Mouse (Mus musculus) limb, embryonic 11.5 days (tissue): ENCODE data around the gene Gng2. TPM values are rescaled to one million over a fixed set of nuclear protein-coding genes. Genes with fewer than 3 reads are reported as not detected.

Source experiments
- ATAC-seq: fragments of 200-750 bp; cut with Nextera tagmentation; 2 replicates; pipeline ENCODE4 v1.8.0; 2017; ENCODE audit warnings: low read depth; ENCODE audit not compliant: insufficient number of reproducible peaks, low FRiP score, low TSS enrichment
- DNase-seq: peaks from one replicate; pipeline ENCODE4 v3.0.0-alpha.2; 2015; ENCODE audit warnings: low spot score
- H3K27ac ChIP-seq: fragments of 300-500 bp; sonication (generic); replicated peaks from 2 replicates; pipeline ENCODE4 v1.5.1; 2014; ENCODE audit warnings: low read depth, mild to moderate bottlenecking, low read length
- H3K27me3 ChIP-seq: fragments of 300-500 bp; sonication (generic); 2 replicates; pipeline ENCODE4 v1.6.1; 2014; ENCODE audit warnings: mild to moderate bottlenecking, low read length, mixed read lengths; ENCODE audit not compliant: control insufficient read depth, insufficient read depth
- H3K36me3 ChIP-seq: fragments of 300-500 bp; sonication (generic); 2 replicates; pipeline ENCODE4 v1.6.1; 2014; ENCODE audit warnings: mild to moderate bottlenecking, low read length, moderate library complexity, mixed read lengths; ENCODE audit not compliant: control insufficient read depth, insufficient read depth
- H3K4me1 ChIP-seq: fragments of 300-500 bp; sonication (generic); 2 replicates; pipeline ENCODE4 v1.6.1; 2014; ENCODE audit warnings: low read length, mixed read lengths; ENCODE audit not compliant: control insufficient read depth, insufficient read depth
- H3K4me2 ChIP-seq: fragments of 300-500 bp; sonication (generic); 2 replicates; pipeline ENCODE4 v1.6.1; 2014; ENCODE audit warnings: low read depth, mild to moderate bottlenecking, moderate library complexity; ENCODE audit not compliant: severe bottlenecking
- H3K4me3 ChIP-seq: fragments of 300-500 bp; sonication (generic); 2 replicates; pipeline ENCODE4 v1.5.1; 2014; ENCODE audit warnings: low read depth, low read length
- H3K9ac ChIP-seq: fragments of 300-500 bp; sonication (generic); 2 replicates; pipeline ENCODE4 v1.6.1; 2014; ENCODE audit warnings: mild to moderate bottlenecking, low read length
- H3K9me3 ChIP-seq: fragments of 300-500 bp; sonication (generic); 2 replicates; pipeline ENCODE4 v1.6.1; 2016; ENCODE audit warnings: low read length; ENCODE audit not compliant: control insufficient read depth
- WGBS: fragments of 180-500 bp; shearing (Covaris S2); extraction: QIAGEN DNeasy Blood & Tissue Kit; methylation state at CpG from one replicate; pipeline ENCODE4 v1.1.7; 2014; 5-methylcytosine and 5-hydroxymethylcytosine counted together
- polyA plus RNA-seq: library from polyadenylated mRNA; unstranded; fragments of >200 nt; fragmentation: Nextera tagmentation; extraction: Ambion mirVana; gene quantifications from 2 replicates; pipeline ENCODE4 v1.2.1, GENCODE M21; 2014

The Gng2 gene
- polyA plus RNA-seq, 1 experiment from 2014 or later: 73.9 TPM

DNA sequence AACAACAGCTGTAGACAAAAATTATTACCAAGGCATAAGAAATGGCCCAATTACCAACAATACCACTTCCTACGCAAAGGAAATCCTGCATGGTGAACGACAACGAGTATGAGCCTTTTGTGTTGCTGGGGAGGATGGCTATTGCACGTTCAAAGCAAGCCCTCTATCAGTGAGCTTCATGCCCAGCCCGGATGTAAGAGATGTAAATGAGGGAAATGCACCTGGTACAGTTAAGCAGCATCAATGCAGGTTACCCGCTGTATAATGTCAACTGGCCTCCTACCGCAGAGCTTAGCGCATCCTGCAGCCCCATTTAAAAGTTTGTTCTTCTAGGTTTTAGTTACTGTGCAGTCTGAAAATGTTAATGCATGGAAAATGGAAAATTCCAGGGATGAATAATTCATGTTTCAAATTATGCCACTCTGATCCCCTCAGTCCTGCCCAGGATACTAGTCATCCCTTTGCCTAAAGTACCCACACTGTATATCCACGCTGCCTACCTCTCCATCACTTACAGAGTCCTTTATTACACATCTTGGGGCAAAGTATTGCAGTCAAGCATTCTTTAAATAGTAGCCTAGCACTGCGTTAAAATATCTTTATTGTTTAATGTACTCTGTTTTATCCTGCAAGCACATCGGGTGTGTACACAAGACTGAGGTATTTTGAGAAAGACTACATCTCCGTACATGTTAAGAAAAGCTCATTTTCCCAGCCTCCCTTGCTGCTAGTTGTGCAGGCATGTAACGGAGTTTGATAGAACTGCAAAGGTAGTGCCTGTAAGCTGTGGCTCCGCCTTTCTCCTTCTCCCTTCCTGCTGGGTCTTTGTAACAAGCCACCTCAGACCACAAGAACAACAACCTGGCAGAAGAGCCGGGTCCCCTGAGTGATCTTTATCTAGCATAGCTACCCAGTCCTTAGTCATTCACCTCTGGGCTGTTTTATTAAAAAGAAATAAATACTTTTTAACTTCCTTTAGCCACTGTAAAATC lies 15.2 kb downstream of the Gng2 start:
- 74% methylated on average over 15 of the region's 15 CpGs for WGBS

DNA sequence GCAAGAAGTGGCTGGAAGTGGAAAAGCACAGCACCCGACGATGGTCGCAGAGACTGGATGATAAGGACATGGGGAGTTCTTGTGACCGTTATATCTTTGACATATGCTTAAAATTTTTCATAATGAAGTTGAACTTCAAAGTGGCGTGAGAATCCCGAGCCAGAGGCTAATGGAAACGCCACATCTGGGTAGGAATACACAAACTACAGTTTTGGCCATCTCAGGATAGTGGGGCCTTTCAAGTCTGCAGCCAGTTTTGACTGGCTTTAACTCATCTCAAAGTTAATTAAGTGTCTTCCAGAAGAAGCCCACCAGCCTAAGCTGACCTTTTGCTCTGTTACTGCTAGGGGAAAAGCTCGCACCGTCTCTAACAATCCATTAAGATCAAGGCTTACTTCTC lies 17.6 kb downstream of the Gng2 start:
- H3K4me1 ChIP-seq: no peaks in the 10 kb centered on the region
- H3K27me3 ChIP-seq: no peaks in the 10 kb centered on the region
- no peak overlapping the region for H3K9ac ChIP-seq
- no peak for DNase-seq
- no peak overlapping the region for H3K4me3 ChIP-seq
- ATAC-seq: no peak
- WGBS: 37% methylated on average over 9 of the region's 9 CpGs
- H3K36me3 ChIP-seq: no peaks in the 10 kb centered on the region
- no peaks in the 10 kb centered on the region for H3K9me3 ChIP-seq
- H3K27ac ChIP-seq: no peak overlapping the region
- no peak overlapping the region for H3K4me2 ChIP-seq

More for the DNA sequence above, 15.2 kb downstream of the Gng2 start:
- Histone ChIP-seq H3K9me3 (no peaks in the 10 kb centered on the region), H3K27ac (no peak overlapping the region), H3K36me3 (no peaks in the 10 kb centered on the region), H3K27me3 (no peaks in the 10 kb centered on the region), H3K4me1 (no peaks in the 10 kb centered on the region), H3K4me3 (no peak overlapping the region), H3K4me2 (no peak overlapping the region), H3K9ac (no peak overlapping the region)
- ATAC-seq (no peak), DNase-seq (no peak)

DNA sequence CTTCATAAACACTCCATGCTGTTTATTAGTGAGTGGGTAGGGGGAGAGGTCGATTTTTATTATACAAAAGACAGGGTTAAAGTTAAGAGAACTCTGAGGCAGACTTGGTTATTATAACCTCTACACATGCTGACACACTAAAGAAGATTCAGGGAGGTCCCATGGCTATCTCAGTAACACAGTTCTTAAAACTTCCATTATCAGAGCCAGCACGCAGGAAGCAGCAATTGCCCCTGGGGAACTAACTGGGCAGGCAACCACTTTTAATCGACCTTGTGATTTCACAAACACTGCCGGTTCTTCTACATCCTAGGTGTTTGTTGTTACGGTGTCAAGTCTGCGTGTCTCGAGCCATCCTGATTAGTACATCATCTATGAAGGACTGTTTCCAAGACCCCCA lies 22.4 kb downstream of the Gng2 start:
- Histone ChIP-seq H3K27ac (no peak overlapping the region), H3K4me2 (no peak overlapping the region)
- no peak for DNase-seq

DNA sequence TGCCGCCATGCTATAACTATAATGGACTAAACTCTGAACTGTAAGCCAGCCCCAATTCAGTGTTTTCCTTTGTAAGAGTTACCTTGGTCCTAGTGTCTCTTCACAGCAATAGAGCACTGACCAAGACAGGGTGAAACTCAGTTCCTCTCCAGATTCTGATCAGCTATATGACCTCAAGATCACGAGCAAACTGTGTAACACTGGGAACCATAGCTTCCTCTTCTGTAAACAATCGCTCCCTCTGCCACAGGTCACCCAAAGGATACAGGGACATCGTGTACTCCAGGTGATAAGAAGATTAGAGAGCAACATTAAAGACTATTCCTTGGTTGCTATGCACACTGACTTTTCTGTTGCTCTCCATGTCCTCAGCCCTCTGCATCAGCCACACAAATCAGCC lies 26.6 kb downstream of the Gng2 start:
- no peak for ATAC-seq
- no peaks in the 10 kb centered on the region for H3K36me3 ChIP-seq
- H3K4me2 ChIP-seq: no peak overlapping the region
- no peak for DNase-seq
- no peak overlapping the region for H3K9ac ChIP-seq
- no peaks in the 10 kb centered on the region for H3K9me3 ChIP-seq
- no peak overlapping the region for H3K27ac ChIP-seq
- no peak overlapping the region for H3K4me3 ChIP-seq
- no peaks in the 10 kb centered on the region for H3K27me3 ChIP-seq
- 89% methylated on average over 4 of the region's 4 CpGs for WGBS
- no peaks in the 10 kb centered on the region for H3K4me1 ChIP-seq

More for the DNA sequence above, 22.4 kb downstream of the Gng2 start:
- WGBS: 91% methylated on average over 7 of the region's 7 CpGs
- Histone ChIP-seq H3K9ac (no peak overlapping the region), H3K9me3 (no peaks in the 10 kb centered on the region), H3K4me1 (no peaks in the 10 kb centered on the region), H3K4me3 (no peak overlapping the region), H3K27me3 (no peaks in the 10 kb centered on the region), H3K36me3 (no peaks in the 10 kb centered on the region)
- ATAC-seq: no peak

DNA sequence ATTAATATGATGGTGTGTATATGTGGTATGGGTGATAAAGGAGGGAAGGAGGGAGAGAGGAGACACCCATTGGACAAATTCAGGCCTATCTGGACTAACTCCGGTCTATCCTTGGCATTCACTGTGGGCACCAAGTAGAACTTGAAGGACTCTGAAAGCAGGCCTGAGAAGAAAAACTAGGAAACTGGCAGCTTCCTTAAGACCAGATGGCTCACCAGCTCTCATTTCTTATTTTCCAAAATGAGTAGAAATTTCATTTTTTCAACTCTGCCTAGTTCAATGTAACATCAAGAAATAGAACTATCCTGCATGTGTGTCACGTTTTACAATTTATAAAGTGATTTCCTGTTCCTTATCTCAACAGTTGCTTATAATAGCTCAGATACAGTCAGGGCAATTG lies 28.0 kb downstream of the Gng2 start:
- no peak overlapping the region for H3K4me2 ChIP-seq
- H3K27me3 ChIP-seq: no peaks in the 10 kb centered on the region
- no peaks in the 10 kb centered on the region for H3K36me3 ChIP-seq
- H3K9ac ChIP-seq: no peak overlapping the region
- H3K9me3 ChIP-seq: no peaks in the 10 kb centered on the region
- H3K4me3 ChIP-seq: no peak overlapping the region
- no peak for DNase-seq
- WGBS: 90% methylated on average over 2 of the region's 2 CpGs
- H3K4me1 ChIP-seq: no peaks in the 10 kb centered on the region
- no peak overlapping the region for H3K27ac ChIP-seq
- no peak for ATAC-seq

DNA sequence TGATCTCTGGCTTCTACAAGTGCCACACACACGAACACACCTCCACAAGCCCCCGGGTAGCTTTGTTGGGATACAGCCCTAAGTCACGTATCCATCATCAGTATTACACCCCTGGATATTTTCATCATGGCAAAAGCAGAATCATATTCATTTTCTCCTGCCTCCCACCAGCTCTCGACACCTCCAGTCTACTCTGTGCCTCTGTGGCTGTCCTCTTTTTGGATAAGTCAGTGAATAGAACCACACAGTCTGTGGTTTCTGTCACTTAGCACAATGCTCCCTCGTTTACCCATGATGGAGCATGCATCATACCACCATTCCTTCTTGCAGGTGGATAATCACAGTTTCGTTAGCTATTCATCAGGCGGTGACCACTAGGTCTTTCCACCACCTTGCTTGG lies 31.2 kb downstream of the Gng2 start:
- Histone ChIP-seq H3K27ac (no peak overlapping the region), H3K36me3 (no peaks in the 10 kb centered on the region), H3K4me2 (no peak overlapping the region), H3K27me3 (no peaks in the 10 kb centered on the region), H3K9ac (no peak overlapping the region), H3K9me3 (no peaks in the 10 kb centered on the region), H3K4me1 (no peaks in the 10 kb centered on the region), H3K4me3 (no peak overlapping the region)
- ATAC-seq: no peak
- WGBS: 93% methylated on average over 7 of the region's 7 CpGs
- no peak for DNase-seq

DNA sequence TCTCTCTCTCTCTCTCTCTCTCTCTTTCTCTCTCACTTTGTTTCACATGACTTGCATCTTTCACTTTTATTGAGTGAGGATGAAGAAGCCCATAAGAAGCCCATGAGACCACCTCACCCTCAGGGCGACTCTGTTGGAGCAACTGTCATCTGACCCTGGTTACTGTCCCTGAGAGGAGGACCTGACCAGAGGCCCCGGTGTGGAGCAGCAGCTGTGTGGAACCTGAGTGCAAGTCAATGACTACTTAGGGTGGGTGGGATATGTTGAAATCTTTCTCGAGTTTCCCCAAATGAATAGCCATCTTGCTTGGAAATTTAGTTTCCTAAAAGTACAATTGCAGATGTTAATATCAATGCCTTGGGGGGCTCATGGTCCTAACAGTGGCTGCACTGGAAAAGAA lies 34.7 kb downstream of the Gng2 start:
- H3K9ac ChIP-seq: no peak overlapping the region
- ATAC-seq (no peak), DNase-seq (no peak)
- no peaks in the 10 kb centered on the region for H3K36me3 ChIP-seq
- H3K4me1 ChIP-seq: no peaks in the 10 kb centered on the region
- no peaks in the 10 kb centered on the region for H3K9me3 ChIP-seq
- H3K27me3 ChIP-seq: no peaks in the 10 kb centered on the region
- no peak overlapping the region for H3K27ac ChIP-seq
- WGBS: 68% methylated on average over 3 of the region's 3 CpGs
- no peak overlapping the region for H3K4me2 ChIP-seq
- H3K4me3 ChIP-seq: no peak overlapping the region

DNA sequence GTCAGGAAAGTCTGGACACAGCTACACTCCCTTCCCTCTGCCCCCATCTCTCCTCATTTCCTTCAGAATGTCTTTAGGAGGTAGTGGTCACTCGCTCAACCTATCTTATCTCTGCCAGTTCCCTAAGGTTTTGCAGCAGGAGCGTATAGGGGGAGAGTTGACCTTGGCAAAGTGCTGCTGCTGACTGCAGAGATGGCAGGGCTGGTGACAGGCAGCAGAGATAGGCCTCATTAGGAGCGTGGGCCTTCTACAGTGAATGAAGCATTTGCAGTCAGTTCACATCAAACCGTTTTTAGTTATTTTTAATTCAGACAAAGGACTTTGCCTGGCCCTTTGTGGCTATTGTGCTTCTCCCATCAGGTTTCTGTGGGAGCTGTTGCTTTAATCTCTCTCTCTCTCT lies 35.1 kb downstream of the Gng2 start:
- no peak for ATAC-seq
- Histone ChIP-seq H3K27ac (no peak overlapping the region), H3K9ac (no peak overlapping the region), H3K4me1 (no peaks in the 10 kb centered on the region), H3K4me2 (no peak overlapping the region), H3K4me3 (no peak overlapping the region), H3K36me3 (no peaks in the 10 kb centered on the region), H3K9me3 (no peaks in the 10 kb centered on the region), H3K27me3 (no peaks in the 10 kb centered on the region)
- no peak for DNase-seq
- 82% methylated on average over 4 of the region's 4 CpGs for WGBS
